In the genomic region with DNA sequence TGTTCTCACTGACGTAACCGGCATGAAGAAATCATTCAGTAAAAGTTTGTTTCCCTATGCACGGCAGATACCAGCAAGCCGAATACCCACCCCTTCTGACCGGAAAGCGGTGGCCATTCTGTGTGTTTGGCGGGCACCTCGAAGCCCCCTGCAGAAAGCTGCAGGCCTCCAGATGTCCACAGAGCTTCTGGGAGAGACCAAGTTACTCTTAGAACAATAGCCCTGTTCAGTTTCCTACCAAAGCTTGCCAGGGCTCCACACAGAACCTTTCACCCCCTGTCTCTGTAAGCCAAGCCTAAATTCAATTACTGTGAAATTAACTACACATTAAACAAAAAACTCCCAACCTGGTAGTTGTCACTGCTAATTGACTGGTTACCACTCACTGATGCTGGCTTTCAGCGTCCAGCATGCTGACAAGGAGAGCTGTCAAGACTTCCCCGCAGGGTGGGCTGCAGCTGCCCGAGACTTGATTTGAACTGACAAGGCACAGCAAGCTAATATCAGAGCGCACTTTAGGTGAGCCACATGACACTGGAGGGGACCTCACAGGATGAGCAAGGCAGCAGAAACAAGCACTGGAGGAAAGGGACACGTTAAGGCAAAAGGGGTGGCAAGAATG, we compare ENCODE assay signal across 14 mouse cellular contexts.
DNase-seq lines count a peak whose midpoint lies in the region; ATAC-seq and TF ChIP-seq lines count a peak whose summit lies in the region.
"Had no signal": no experiment of that assay in that cellular context is flagged by ENCODE, and none has a peak within 500 bp of the region (broad histone marks: within the 10 kb centered on the region; RNA-seq: fewer than 3 reads in every experiment).

No protein-coding gene starts in this region.

- no peak overlapping the region for H3K4me3 ChIP-seq in forebrain, postnatal 0 days (ENCODE audit: low read depth, low read length)
- no peak overlapping the region for H3K4me3 ChIP-seq in midbrain, embryonic 10.5 days
- H3K4me3 ChIP-seq: heart, adult 2 months; liver, embryonic 15.5 days; megakaryocyte, embryonic 14.5 days had no signal

- no peak overlapping the region for H3K27ac ChIP-seq in forebrain, postnatal 0 days (ENCODE audit: low read depth, low read length)
- no peak overlapping the region for H3K27ac ChIP-seq in midbrain, embryonic 10.5 days (replicated peaks)
- H3K27ac ChIP-seq: heart, adult 2 months; liver, embryonic 15.5 days had no signal

- no peaks in the 10 kb centered on the region for H3K9me3 ChIP-seq in forebrain, postnatal 0 days (ENCODE audit: low read length)
- H3K9me3 ChIP-seq in midbrain, embryonic 10.5 days (replicated peaks): no peaks in the 10 kb centered on the region
- H3K9me3 ChIP-seq: liver, embryonic 15.5 days; megakaryocyte, embryonic 14.5 days had no signal

- H3K36me3 ChIP-seq in forebrain, postnatal 0 days (ENCODE audit: insufficient read depth): no peaks in the 10 kb centered on the region
- H3K36me3 ChIP-seq in midbrain, embryonic 10.5 days: no peaks in the 10 kb centered on the region
- H3K36me3 ChIP-seq: liver, embryonic 15.5 days had no signal

- 21% methylated on average over 13 of the region's 13 CpGs for WGBS in forebrain, postnatal 0 days
- 46% methylated on average over 13 of the region's 13 CpGs for WGBS in midbrain, embryonic 10.5 days

- peak; percentile 71 to 82 for DNase-seq in cerebellum, postnatal 10 days
- peak; percentile 9 for DNase-seq in forebrain, postnatal 0 days
- peak; percentile 65 for DNase-seq in midbrain, embryonic 10.5 days (ENCODE audit: low spot score)
- DNase-seq in retina, postnatal 1 day: peak; percentile 97
- no peak for DNase-seq in urinary bladder, postnatal 25 days (ENCODE audit: low spot score)
- DNase-seq: cerebellum, adult 9-11 months; heart, adult 2 months; kidney, postnatal 25 days; thymus, postnatal 4 days had no signal

- no peak overlapping the region for H3K4me2 ChIP-seq in forebrain, postnatal 0 days (ENCODE audit: low read depth)
- H3K4me2 ChIP-seq: liver, embryonic 15.5 days had no signal

- H3K4me1 ChIP-seq in forebrain, postnatal 0 days (ENCODE audit: insufficient read depth): 0 out of 2 replicates have a peak, but pooled peaks cover 7% of the 10 kb centered on the region
- peaks cover 9% of the 10 kb centered on the region for H3K4me1 ChIP-seq in midbrain, embryonic 10.5 days
- H3K4me1 ChIP-seq: liver, embryonic 15.5 days; megakaryocyte, embryonic 14.5 days had no signal

- H3K27me3 ChIP-seq in forebrain, postnatal 0 days (ENCODE audit: insufficient read depth, low read length): no peaks in the 10 kb centered on the region
- peaks cover 62% of the 10 kb centered on the region for H3K27me3 ChIP-seq in midbrain, embryonic 10.5 days (ENCODE audit: low read depth, poor library complexity, severe bottlenecking)
- H3K27me3 ChIP-seq: liver, embryonic 15.5 days; megakaryocyte, embryonic 14.5 days had no signal

- no peak for TF ChIP-seq CTCF in forebrain, postnatal 0 days (IDR thresholded peaks at IDR 0.05; ENCODE audit: low read depth)

- no peak overlapping the region for H3K9ac ChIP-seq in forebrain, postnatal 0 days
- H3K9ac ChIP-seq: liver, embryonic 15.5 days had no signal

- ATAC-seq in cerebellum, adult (ENCODE audit: insufficient number of reproducible peaks, low FRiP score, low TSS enrichment): no peak
- peak; percentile 45 for ATAC-seq in forebrain, postnatal 0 days
- no peak for ATAC-seq in inflammation-experienced regulatory T-cells, adult 6 months
- ATAC-seq in erythroid progenitor cell, adult 5-6 weeks (replicated peaks; ENCODE audit: low FRiP score, poor library complexity, severe bottlenecking): no peak
